Mouse (Mus musculus) cerebellum, postnatal 25 days (tissue): ENCODE results near the gene Josd2.

Experiments
- DNase-seq, 2 experiments: peaks; one replicate each; pipeline ENCODE4 v3.0.0; 2021; ENCODE audit warnings: mixed read lengths in 2 of 2

Josd2 gene

DNA sequence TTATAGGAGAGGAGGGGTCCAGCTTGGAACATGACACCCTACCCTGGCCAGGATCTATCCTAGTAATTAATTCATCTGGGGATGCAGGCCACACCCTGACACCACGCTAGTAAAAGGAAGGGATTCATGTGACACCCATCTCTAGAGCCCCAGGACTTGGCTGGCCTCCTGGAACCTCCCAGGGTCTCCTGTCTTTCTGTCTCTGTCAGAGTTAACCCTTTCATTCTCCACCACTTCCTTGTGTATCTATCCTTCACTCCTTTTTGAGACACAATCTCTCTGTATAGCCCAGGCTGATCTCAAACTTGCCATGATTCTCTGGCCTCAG lies 4.7 kb downstream of the Josd2 start:
- peak in 1 of 2 experiments; percentile 37 for DNase-seq

DNA sequence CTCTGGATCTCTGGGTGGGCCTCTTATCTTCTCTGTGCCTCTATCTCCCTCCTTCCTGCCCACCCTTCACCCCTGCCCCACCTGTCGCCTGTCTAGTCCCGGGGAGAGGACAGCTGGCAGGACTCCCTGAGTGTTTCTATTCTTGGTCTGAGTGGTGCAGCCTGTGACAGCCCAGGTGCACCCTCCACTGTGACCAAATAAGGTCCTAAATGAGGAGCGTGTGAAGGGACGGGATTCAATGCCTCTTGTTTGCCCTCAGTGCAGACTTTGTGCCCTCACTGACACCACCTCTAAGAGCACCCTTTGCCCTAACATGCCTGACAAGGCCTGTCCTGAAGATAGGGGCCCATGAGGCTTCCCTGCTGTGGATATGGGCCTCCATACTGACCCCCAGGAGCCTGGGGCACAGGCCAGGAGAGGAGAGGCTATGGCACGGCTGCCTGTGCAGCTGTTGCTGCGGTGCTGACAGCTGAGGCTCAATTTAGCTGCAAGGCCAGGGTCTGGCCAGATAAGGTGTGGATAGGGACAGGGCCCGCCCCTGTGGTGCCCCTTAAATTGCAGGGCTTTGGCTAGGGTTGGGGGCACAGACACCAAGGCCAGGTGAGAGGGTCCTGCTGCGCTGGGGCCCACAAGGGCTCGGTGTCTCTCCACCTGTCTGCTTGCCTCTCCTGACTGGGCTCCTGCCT lies 5.3 kb downstream of the Josd2 start:
- DNase-seq, result peak; percentile 58 to 61

DNA sequence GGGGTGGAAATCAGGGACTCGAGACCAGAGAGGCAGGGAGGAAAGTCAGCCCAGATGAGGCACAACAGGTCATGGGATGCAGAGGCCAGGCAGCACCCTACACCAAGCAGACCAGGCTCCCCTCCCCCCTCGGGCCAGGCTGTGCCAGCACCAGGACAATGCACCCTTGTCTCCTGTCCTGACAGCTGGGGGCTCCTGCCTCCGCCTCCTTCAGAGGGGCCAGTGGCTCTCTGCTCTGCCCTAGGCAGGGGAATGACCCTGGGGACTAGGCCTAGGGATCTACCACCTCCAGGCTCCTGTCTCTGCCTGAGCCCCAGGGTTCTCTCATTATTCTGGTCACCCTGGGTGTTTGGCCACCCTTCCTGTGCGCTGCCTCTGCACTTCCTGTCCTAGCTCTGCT lies 6.6 kb downstream of the Josd2 start:
- DNase-seq, result peak; percentile 42 to 67

DNA sequence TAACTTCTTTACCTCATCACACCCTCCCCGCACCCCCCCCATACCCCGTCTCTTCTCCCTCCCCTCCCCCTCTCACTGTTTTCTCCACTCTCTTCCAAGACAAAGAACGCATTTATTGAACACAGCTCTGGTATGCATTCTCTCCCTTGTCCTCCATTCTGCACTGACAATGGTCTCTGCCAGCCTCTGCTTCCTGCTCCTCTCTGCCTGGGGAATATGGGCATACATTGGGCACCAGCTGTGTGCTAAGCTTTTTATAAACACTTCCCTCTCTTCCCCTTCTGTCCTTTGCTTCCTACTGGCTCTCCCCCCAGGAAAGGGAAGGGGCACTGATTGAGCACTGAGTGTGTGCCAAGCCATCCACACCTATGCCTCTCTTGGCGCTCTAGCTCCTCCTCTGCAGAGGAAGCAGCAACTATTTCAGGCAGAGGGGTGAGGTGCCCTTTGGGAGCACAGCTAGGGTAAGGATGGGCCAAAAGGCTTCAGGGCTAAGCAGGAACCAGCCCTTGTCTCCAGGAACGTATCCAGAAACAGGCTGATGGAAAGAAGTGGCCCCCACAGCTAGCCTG lies 7.3 kb downstream of the Josd2 start:
- DNase-seq, result peak; percentile 15 to 17

DNA sequence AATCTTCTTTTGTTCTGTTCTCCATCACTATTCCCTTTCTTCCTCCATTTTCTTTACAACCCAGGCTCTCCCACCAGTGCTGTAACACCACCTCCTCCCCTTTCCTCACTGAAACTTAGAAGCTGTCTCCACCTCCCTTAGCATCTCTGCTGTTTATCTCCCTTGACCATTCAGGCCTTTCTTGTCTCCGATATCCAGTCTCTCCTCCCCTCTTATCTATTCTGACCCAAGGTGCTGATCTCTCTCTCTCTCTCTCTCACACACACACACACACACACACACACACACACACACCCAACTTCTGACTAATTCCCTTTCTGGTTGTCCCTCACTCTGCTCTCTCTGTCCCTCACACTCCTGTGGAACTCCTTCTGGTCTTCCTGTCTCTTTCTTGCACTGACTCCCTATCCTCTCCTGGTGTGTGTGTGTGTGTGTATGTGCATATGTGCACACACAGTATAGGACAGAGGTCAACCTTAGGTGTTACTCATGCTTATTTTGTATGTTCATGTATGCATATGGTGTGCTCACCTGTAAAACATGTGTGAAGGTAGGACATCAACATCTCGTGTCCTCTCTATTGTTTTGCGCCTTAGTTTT lies 15.2 kb downstream of the Josd2 start:
- DNase-seq, result no peak

DNA sequence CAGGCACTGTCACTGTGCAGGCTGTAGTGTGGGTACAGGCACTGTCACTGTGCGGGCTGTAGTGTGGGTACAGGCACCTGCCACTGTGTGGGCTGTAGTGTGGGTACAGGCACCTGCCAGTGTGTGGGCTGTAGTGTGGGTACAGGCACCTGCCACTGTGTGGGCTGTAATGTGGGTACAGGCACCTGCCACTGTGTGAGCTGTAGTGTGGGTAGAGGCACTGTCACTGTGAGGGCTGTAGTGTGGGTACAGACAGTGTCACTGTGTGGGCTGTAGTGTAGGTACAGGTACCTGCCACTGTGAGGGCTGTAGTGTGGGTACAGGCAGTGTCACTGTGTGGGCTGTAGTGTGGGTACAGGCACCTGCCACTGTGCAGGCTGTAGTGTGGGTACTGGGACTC lies 16.3 kb downstream of the Josd2 start:
- DNase-seq, result peak in 1 of 2 experiments; percentile 5

DNA sequence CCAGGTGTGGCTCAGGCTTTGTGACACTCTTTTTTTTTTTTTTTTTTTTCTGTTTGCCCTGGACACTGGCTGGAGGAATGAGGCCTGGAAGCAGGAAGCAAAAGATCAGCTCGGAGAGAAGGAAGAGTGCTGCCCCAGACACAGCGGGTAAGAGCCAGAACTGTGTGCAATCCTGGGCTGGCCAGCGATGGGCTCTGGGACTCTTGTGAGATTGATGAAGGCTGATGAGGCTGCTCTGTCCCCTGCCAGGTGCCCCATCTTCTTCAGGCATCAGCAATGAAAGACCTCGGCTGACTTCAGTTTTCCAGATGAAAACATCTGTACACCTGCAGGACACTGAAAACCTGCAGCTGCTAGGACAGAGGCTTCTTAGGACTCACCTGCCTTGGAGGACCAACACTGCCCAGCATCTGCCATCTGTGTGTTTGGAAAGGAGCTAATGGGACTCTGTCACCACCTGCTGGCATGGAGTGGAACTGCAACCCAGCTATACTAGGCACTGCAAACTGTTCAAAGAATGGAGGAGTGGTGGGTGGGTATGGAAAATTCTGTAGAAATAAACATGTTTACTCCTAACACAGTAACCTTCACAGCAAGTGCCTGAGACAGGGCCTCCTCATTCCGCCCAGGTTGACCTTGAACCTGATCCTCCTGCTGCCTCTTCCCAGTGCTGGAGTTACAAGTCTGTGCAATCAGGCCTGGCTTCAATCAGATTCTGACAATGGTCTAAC lies 17.2 kb downstream of the Josd2 start:
- DNase-seq, result peak; percentile 91 to 92

DNA sequence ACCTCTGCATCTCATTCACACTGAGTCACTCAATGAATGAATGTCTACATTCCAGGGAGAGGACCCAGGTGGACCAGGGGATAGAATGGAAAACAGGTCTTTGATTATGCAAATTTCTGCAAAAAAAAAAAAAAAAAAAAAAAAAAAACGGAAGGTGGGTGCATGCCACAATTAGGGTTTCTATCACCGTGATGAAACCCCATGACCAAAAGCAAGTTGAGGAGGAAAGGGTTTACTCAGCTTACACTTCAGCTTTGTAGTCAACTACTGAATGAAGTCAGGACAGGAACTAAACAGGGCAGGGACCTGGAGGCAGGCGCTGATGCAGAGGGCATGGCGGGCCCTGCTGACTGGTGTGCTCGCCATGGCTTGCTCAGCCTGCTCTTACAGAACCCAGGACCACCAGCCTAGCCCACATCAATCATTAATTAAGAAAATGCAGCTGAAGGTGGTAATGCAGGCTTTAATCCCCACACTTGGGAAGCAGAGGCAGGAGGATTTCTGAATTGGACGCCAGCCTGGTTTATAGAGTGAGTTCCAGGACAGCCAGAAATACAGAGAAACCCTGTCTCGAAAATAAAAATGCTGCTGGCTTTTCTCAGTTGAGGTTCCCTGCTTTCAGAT lies 17.9 kb downstream of the Josd2 start:
- DNase-seq, result peak in 1 of 2 experiments; percentile 10

DNA sequence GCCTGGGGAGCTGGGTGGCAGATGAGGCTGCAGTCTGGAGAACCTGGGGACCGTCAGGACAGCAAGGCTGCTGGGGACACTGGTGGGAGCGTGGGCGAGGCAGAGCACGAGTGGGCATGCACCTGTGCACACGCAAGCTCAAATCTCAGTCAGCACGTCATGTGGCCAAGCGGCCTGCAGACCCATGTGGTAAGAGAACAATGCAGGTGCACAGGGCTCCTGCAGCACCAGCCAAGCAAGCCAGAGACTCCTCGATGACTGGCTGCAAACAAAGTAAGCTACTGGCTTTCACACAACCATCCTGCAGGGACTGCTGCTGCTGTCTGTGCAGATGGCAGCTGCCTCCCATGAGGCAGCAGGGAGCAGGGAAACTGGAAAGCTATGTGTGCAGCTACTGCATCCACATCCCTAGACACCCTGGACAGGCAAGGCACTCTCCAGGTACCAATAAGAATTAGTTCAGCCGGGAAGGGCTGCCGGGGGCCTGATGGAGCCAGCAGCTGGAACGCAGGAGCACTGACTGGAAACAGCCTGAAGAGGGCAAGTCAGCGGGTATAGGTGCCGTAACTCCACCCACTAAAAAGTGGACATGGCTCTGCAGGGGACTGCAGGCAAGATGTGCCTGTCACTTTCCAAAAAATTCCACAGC lies 19.3 kb downstream of the Josd2 start:
- peak; percentile 18 for DNase-seq

DNA sequence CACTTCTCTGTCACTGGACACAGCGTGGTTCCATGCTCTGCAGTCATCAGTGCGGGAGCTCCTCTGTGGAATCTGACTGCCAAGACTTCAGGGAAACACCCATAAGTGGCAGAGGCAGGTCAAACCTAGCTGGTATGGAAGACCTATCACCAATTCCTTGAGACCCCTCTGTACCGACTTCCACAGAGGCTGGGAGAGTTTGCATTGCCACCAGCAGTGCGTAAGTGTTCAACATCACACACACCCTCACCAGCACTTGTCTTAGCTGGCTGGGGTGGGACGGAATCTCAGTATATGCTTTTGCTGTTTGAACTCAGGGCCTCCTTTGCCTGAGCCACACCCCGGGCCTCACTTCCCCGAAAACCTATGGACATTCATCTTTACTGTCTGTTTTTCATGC lies 20.2 kb downstream of the Josd2 start:
- peak in 1 of 2 experiments; percentile 11 for DNase-seq

DNA sequence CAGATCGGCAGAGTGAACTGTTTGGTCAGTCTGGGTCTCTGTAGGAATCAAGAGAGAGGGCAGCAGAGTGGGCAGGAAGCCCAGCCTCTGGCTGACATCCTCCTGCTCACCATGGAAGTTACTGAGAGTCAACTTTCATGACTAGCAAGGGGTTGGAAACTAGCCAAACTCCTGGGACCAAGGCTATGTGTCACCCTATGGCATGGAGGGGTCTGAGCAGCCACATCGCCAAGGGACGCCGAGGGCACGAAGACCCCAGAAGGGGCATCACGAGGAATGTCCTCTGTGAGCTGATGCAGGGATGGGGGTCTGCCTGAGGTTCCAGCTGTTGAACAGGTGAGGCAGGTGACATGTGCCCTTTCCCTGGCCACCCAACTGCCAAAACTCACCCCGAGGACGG lies 20.8 kb downstream of the Josd2 start:
- peak in 1 of 2 experiments; percentile 21 for DNase-seq

DNA sequence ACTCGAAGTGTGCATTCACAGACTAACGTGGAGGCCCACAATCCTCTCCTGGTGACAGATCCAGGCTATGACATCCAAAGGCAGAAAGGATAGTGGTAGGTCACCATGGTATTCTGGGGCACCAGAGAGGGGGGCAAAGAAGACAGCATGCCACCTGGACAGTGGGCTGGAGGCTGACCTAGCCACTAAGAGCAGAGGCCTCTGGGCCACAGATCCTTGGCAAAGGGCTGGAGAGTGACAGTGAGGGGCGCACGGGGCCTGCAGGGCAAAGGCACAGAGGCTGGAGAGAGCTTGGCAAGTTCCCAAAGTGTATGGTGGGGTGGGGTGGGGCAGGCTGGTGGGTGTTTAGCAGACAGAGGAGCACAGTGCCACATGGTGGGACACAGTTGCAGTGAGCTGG lies 22.5 kb downstream of the Josd2 start:
- peak in 1 of 2 experiments; percentile 22 for DNase-seq

DNA sequence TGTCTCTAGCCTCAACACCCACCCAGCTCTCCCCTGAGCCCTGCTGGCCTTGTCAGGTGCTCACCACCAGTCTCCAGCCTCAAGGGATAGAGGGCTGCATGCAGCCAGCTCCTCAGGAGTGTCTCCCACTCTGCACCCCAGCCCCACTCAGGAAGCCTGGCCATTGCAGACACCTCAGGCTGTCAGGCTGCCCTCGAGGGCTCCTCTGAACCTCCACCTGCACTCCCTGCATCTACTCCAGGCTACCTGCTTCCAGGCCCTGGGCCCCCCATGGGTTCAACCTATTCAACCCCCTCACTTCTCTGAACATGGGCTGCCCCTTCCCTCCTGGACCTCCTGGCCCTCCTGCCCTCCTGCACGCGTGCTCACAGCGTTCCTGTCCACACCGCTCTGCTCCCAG lies 23.6 kb downstream of the Josd2 start:
- DNase-seq, result peak in 1 of 2 experiments; percentile 8

DNA sequence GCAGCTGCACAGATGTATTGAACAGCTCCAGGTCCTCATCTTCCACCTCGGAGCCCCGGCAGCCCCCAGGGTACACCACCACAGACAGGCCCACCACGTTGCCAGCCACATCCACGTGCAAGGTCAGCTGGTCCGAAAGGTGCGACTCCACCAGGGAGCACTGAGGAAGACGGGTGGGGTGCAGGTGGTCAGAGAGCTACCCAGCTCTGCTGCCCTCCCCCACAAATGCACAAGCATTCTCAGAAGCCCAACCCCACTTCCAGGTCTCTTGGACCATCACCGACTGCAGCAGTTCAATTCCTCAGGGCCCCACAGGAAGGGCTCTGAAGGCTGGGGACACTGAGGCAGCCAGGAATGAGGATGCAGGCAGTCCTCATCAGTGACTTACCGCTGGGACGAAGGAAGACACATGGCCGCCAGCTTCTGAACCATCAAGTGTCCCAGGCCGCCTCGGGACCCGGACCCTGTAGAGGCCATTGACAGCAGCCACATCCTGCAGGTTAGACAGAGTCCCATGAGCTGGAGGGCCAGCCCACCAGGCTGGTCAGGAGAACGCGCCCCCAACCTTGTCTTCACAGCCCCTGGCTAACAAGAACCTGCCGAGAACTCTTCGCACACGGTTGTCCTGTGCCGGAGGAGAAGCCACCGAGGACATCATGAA lies 24.5 kb downstream of the Josd2 start:
- peak in 1 of 2 experiments; percentile 12 for DNase-seq

DNA sequence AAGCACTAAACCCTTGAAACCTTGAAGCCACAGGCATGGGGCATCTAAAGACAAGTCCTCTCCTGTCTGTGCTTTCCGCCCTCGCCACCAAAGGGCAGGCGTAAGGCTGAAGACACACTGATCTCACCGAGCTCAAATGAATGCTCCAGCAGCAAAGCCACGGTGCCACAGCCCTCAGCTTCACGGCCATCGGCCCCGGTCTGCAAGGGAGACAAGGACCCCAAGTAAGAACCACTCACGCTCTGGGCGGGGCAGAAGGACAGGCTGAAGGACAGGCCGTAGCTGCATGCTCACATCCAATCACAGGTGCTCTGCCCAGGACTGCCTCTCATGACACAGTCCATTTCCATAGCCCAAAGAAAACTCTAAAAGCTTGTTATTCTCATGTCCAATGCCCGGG lies 26.9 kb downstream of the Josd2 start:
- peak in 1 of 2 experiments; percentile 42 for DNase-seq

DNA sequence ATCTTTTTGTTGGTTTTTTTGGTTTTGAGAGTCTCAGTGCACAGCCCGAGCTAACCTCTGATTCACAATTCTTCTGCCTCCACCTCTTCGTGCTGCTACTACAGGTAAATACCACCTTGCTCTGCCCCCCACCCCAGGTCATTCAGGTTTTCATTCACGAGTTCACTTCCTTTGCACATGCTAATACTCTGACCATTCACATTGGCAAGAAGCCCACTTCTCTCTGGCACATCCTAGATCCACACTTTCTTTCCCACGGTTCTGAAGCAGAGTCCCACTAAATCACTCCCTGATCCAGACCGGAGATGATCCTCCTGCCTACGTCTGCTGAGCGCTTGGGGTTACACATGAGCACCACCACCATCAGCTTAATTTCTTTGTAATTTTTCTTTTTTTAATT lies 27.3 kb downstream of the Josd2 start:
- DNase-seq, result peak in 1 of 2 experiments; percentile 34

DNA sequence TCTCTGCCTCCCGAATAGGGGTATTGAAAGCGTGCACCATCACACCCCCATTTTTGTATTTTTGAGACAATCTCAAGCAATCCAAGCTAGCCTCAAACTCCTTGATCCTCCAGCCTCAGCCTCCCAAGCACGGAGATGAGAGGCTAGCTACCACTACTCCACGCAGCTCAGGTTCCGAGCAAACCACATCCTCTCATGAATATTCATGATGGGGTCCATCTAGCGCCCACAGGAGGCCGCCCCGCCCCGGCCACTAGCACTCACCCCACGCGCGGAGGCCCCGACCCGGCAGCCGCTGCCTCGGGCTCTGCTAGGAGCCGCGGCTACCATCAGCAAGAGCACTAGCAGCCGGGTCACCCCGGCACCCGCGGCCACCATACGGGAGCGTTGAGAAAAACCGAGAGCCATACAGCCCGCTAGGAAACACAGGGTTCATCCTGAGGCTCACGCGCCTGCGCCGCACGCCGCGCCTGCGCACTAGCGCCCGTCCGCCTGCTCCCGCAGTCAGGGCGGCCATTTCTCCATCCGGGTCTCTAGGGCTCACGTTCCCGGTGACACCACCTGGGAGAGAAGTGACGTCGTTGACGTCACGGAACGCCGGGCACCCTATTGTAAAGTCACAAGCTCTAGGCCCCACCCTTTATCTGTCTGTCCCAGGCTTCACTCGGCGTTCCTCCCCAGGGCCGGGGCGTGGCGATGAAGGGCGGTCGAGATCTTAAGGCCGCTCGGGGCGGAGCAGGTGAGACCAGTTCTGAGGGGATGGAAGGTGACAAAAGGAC lies 28.4 kb downstream of the Josd2 start, which contains the start of the genes Emc10 and Fam71e1:
Gene Emc10 (minus strand): TSS at position 538 of the 779 bp plus-strand sequence.
Gene Fam71e1 (plus strand): TSS at position 590 of the 779 bp plus-strand sequence.
- peak; percentile 99 for DNase-seq

DNA sequence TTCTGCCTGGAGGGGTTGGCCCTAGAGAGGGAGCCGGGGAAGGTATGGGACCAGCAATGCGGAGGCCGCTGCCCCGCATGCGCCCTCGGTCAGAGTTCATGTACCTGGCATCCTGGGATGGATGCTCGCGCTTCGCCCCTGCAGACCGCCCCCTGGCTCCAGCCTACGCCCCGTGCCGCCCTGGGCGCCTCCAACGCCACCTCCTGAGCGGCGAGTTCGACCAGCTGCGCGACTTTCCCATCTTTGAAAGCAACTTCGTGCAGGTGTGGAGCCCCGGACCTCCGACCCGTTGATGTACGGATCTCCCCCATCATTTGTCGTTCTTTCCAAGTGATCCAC lies 29.0 kb downstream of the Josd2 start:
- no peak for DNase-seq

DNA sequence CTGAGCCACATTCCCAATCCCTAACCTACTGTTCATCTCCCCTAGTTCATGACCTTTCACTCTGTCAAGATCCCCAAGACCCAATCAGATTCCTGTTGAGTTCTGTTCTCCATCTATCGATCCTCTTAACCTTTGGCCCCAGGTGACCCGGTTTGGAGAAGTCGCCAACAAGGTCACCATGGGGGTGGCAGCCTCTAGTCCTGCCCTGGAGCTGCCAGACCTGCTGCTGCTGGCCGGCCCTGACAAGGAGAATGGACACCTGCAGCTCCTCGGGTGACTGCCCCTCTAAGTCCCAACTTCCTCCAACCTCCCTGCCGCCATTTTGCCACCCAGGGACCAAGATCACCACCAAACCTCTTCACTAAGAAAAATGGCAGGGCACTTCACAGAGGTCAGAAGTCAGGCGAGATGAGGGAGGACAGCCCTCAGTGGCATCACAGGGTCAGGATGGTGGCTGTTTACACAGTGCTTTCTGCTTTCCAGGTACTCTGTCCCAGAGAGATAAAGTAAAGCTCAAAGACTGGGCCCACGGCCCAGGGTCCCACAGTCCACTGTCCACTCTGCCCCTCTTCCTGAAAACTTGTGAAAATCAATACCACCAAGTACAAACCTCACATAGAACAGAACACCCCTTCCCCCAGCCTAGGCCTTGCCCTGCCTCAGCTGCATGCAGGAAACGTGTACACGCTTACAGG lies 29.7 kb downstream of the Josd2 start:
- peak in 1 of 2 experiments; percentile 38 for DNase-seq

DNA sequence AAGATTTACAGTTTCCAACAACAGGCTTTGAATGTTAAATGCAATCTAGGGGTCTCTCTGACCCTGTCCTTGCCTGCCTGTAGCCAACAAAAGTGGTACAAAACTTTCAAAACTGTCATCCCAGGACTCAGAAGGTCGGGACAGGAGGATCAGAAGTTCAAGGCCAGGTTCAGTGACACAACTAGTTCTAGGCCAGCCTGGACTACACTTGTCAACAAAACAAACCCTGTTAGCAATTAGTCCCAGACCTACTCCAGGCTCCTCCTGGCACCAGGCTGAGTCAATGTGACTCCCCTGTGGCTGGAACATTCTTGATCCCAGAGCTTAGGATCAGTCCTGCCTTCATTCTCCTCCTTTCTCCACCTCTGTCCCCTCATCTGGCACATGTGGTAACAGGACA lies 31.1 kb downstream of the Josd2 start:
- no peak for DNase-seq

DNA sequence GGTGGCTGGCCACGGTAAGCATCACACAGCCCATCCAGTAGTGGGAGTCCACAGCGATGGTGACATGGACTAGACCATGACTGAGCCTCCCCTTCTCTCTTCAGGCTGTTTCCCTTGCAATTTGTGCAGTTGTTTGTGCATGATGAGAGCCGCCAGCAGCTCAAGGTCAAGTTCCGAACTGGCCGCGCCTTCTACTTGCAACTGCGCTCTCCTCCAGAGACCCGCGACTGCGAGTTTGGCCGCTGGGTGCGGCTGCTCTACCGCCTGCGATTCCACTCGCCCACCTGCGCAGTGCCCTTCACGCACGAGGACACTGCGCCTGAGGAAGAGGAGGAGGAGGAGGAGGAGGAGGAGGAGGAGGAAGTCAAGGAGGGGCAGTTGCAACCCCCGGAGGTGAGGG lies 32.3 kb downstream of the Josd2 start:
- peak in 1 of 2 experiments; percentile 12 for DNase-seq
